21 mouse cellular contexts compared by ENCODE assay signal in the genomic region with DNA sequence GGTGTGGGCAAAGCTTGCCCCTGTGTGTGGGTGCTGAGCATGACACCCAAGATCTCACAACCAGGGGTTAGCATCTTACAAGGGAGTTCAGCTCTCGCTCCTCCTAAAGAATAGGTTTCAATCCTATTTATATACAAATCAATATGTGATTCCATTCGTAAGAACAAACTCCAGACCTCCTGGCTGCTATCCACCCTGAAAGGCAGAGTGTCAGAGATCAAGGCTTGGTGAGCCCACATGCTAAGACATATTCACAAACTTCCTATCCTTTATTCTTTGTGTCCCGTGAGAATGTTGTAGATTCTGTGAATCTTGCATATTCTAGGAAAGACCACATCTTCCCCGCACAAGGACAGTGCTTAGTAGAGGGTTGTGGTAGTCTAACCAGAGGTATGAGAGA.
"Had no signal": no experiment of that assay in that cellular context is flagged by ENCODE, and none has a peak within 500 bp of the region (broad histone marks: within the 10 kb centered on the region; RNA-seq: fewer than 3 reads in every experiment).

No protein-coding gene starts in this region.

- H3K27me3 ChIP-seq: lung, embryonic 15.5 days; midbrain, embryonic 13.5 days; midbrain, embryonic 15.5 days; neural tube, embryonic 13.5 days; neural tube, embryonic 15.5 days had no signal

- H3K9me3 ChIP-seq: lung, embryonic 15.5 days; midbrain, embryonic 10.5 days; midbrain, embryonic 13.5 days; midbrain, embryonic 15.5 days; neural tube, embryonic 13.5 days; neural tube, embryonic 15.5 days had no signal

- H3K4me3 ChIP-seq: lung, embryonic 15.5 days; midbrain, embryonic 10.5 days; midbrain, embryonic 13.5 days; midbrain, embryonic 15.5 days; myocyte; neural tube, embryonic 13.5 days; neural tube, embryonic 15.5 days had no signal

- H3K4me2 ChIP-seq: lung, embryonic 15.5 days; midbrain, embryonic 13.5 days; midbrain, embryonic 15.5 days; neural tube, embryonic 13.5 days; neural tube, embryonic 15.5 days had no signal

- H3K9ac ChIP-seq: liver, postnatal 0 days; lung, embryonic 15.5 days; midbrain, embryonic 13.5 days; midbrain, embryonic 15.5 days; neural tube, embryonic 13.5 days; neural tube, embryonic 15.5 days had no signal

- H3K36me3 ChIP-seq: lung, embryonic 15.5 days; midbrain, embryonic 10.5 days; midbrain, embryonic 15.5 days; neural tube, embryonic 13.5 days; neural tube, embryonic 15.5 days had no signal

- H3K27ac ChIP-seq: lung, embryonic 15.5 days; macrophage; midbrain, embryonic 10.5 days; midbrain, embryonic 13.5 days; midbrain, embryonic 15.5 days; neural tube, embryonic 13.5 days; neural tube, embryonic 15.5 days had no signal

- DNase-seq: liver, postnatal 0 days; lung, adult 2 months; lung, postnatal 14 days; lung, postnatal 36 days; retina, postnatal 1 day; right cerebral cortex, adult 18-20 months; right cerebral cortex, postnatal 25 days; right cerebral cortex, postnatal 4 days; spleen, adult 18-20 months; thymus, adult 18-20 months; thymus, postnatal 14 days; thymus, postnatal 36 days had no signal

- H3K4me1 ChIP-seq: lung, embryonic 15.5 days; midbrain, embryonic 10.5 days; midbrain, embryonic 13.5 days; midbrain, embryonic 15.5 days; neural tube, embryonic 13.5 days; neural tube, embryonic 15.5 days had no signal

- ATAC-seq: lung, postnatal 0 days; midbrain, embryonic 13.5 days; midbrain, embryonic 15.5 days had no signal
